Mouse (Mus musculus) small intestine, adult 2 months (tissue): ENCODE data around the gene Nrd1.
A peak's percentile ranks its signal among the peaks of the same experiment; 100 is the strongest.

Experiments
- CTCF ChIP-seq: fragments of 200-500 bp; IDR thresholded peaks from 2 replicates; pipeline ENCODE4 v1.5.1; 2012; ENCODE audit warnings: low read depth, mild to moderate bottlenecking, control low read depth, inconsistent platforms, low read length, moderate library complexity, mixed read lengths; ENCODE audit not compliant: insufficient replicate concordance, insufficient read length; ENCODE audit errors: extremely low read depth
- POLR2A ChIP-seq: fragments of 200-500 bp; IDR thresholded peaks from 2 replicates; pipeline ENCODE4 v1.6.1; 2012; ENCODE audit warnings: low read depth, mild to moderate bottlenecking, control low read depth, inconsistent platforms, low read length, moderate library complexity

- TF ChIP-seq CTCF (no peak), POLR2A (peak; percentile 93)
Measured at GRCm38 (mm10) chr4:108999999-109000950, at the start of gene Nrd1.
